11 mouse cellular contexts compared by ENCODE assay signal in the genomic region with DNA sequence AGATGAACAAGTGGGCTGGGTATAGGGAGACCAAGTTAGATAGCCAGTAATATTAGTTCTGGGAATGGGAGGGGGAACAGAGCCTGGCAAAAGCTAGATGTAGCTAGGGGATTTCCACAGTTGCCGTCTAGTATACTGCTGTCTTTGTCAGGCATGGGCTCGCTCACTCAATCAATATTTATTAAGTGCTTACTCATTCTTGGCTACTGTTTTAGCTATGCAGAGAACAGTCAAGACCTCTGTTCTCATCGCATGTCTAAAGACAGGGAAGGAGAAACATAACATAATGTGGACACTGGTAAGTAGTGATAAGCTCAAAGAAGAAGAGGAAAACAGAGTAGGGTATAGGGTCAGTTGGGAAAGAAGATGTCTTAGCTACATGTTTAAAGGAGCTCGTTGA.
DNase-seq lines count a peak whose midpoint lies in the region; ATAC-seq and TF ChIP-seq lines count a peak whose summit lies in the region.
"Had no signal": no experiment of that assay in that cellular context is flagged by ENCODE, and none has a peak within 500 bp of the region (broad histone marks: within the 10 kb centered on the region; RNA-seq: fewer than 3 reads in every experiment).

No protein-coding gene starts in this region.

- TF ChIP-seq EP300 in liver, postnatal 0 days (IDR thresholded peaks at IDR 0.05; ENCODE audit: low read depth) = no peak

- H3K9ac ChIP-seq in hindbrain, embryonic 14.5 days = no peak overlapping the region
- no peak overlapping the region for H3K9ac ChIP-seq in midbrain, embryonic 11.5 days (ENCODE audit: low read length)
- no peak overlapping the region for H3K9ac ChIP-seq in liver, postnatal 0 days (replicated peaks)
- H3K9ac ChIP-seq: liver, embryonic 14.5 days had no signal

- no peak overlapping the region for H3K4me3 ChIP-seq in hindbrain, embryonic 10.5 days
- no peak overlapping the region for H3K4me3 ChIP-seq in hindbrain, embryonic 14.5 days (replicated peaks; ENCODE audit: low read length)
- H3K4me3 ChIP-seq in midbrain, embryonic 11.5 days (ENCODE audit: low read depth, low read length) = no peak overlapping the region
- H3K4me3 ChIP-seq in liver, postnatal 0 days (ENCODE audit: low read depth, low read length) = no peak overlapping the region

- no peak overlapping the region for H3K4me2 ChIP-seq in hindbrain, embryonic 14.5 days (replicated peaks)
- H3K4me2 ChIP-seq in midbrain, embryonic 11.5 days = no peak overlapping the region
- no peak overlapping the region for H3K4me2 ChIP-seq in liver, postnatal 0 days (ENCODE audit: low read depth, low read length)

- WGBS in hindbrain, embryonic 10.5 days = 70% methylated on average over 4 of the region's 4 CpGs
- 52% methylated on average over 4 of the region's 4 CpGs for WGBS in hindbrain, embryonic 14.5 days
- 67% methylated on average over 4 of the region's 4 CpGs for WGBS in midbrain, embryonic 11.5 days
- WGBS in liver, postnatal 0 days (ENCODE audit: insufficient replicate concordance) = 71% methylated on average over 4 of the region's 4 CpGs

- no peak; the same call in 1 of the 2 replicates for ATAC-seq in hindbrain, embryonic 14.5 days (ENCODE audit: low FRiP score)
- ATAC-seq in midbrain, embryonic 11.5 days (ENCODE audit: low FRiP score) = no peak
- ATAC-seq in liver, postnatal 0 days = no peak

- TF ChIP-seq CTCF in liver, postnatal 0 days (IDR thresholded peaks at IDR 0.05; ENCODE audit: low read depth) = no peak

- H3K27me3 ChIP-seq in hindbrain, embryonic 10.5 days (ENCODE audit: insufficient read depth, poor library complexity, severe bottlenecking) = no peaks in the 10 kb centered on the region
- no peaks in the 10 kb centered on the region for H3K27me3 ChIP-seq in hindbrain, embryonic 14.5 days (ENCODE audit: control insufficient read depth, insufficient read depth, low read length)
- H3K27me3 ChIP-seq in midbrain, embryonic 11.5 days (ENCODE audit: control insufficient read depth, insufficient read depth, low read length) = no peaks in the 10 kb centered on the region
- H3K27me3 ChIP-seq in liver, postnatal 0 days (ENCODE audit: insufficient read depth, low read length) = no peaks in the 10 kb centered on the region

- peaks cover 16% of the 10 kb centered on the region for H3K9me3 ChIP-seq in hindbrain, embryonic 10.5 days
- H3K9me3 ChIP-seq in hindbrain, embryonic 14.5 days (ENCODE audit: control insufficient read depth, low read length) = no peaks in the 10 kb centered on the region
- H3K9me3 ChIP-seq in midbrain, embryonic 11.5 days (ENCODE audit: control insufficient read depth, low read length) = peaks cover 7% of the 10 kb centered on the region
- H3K9me3 ChIP-seq in liver, postnatal 0 days (ENCODE audit: low read length) = peaks cover 6% of the 10 kb centered on the region; the same call in 1 of the 2 replicates

- peaks cover 8% of the 10 kb centered on the region for H3K36me3 ChIP-seq in hindbrain, embryonic 10.5 days
- H3K36me3 ChIP-seq in hindbrain, embryonic 14.5 days (replicated peaks; ENCODE audit: control insufficient read depth, insufficient read depth) = no peaks in the 10 kb centered on the region
- H3K36me3 ChIP-seq in midbrain, embryonic 11.5 days (ENCODE audit: control insufficient read depth, insufficient read depth, low read length) = no peaks in the 10 kb centered on the region; the same call in 1 of the 2 replicates
- no peaks in the 10 kb centered on the region for H3K36me3 ChIP-seq in liver, postnatal 0 days (replicated peaks; ENCODE audit: insufficient read depth, low read length)

- peak overlapping the region; percentile 74 for H3K27ac ChIP-seq in hindbrain, embryonic 10.5 days
- H3K27ac ChIP-seq in hindbrain, embryonic 14.5 days = no peak overlapping the region
- peak overlapping the region; percentile 58; the same call in 1 of the 2 replicates for H3K27ac ChIP-seq in midbrain, embryonic 11.5 days (ENCODE audit: low read depth, low read length)
- H3K27ac ChIP-seq in liver, postnatal 0 days (ENCODE audit: low read depth) = no peak overlapping the region
- H3K27ac ChIP-seq: liver, embryonic 14.5 days had no signal

- no peak for DNase-seq in hindbrain, embryonic 10.5 days (ENCODE audit: low spot score)
- no peak for DNase-seq in hindbrain, embryonic 14.5 days (ENCODE audit: low spot score)
- peak; percentile 11 for DNase-seq in retina, postnatal 1 day
- no peak for DNase-seq in retina, embryonic 14.5 days (ENCODE audit: low spot score)
- no peak for DNase-seq in midbrain, embryonic 11.5 days (ENCODE audit: low spot score, missing footprints)
- no peak for DNase-seq in thymus, postnatal 4 days
- DNase-seq in liver, postnatal 0 days = no peak
- no peak for DNase-seq in gastrocnemius, postnatal 4 days (ENCODE audit: low spot score in 2 of 2)
- DNase-seq: adrenal gland, postnatal 25 days; kidney, adult 18-20 months had no signal

- peaks cover 22% of the 10 kb centered on the region for H3K4me1 ChIP-seq in hindbrain, embryonic 10.5 days (replicated peaks)
- H3K4me1 ChIP-seq in hindbrain, embryonic 14.5 days (replicated peaks; ENCODE audit: control insufficient read depth, insufficient read depth, low read length) = peaks cover 9% of the 10 kb centered on the region; the same call in 1 of the 2 replicates
- peaks cover 13% of the 10 kb centered on the region for H3K4me1 ChIP-seq in midbrain, embryonic 11.5 days (ENCODE audit: control insufficient read depth, insufficient read depth, low read length)
- H3K4me1 ChIP-seq in liver, postnatal 0 days (ENCODE audit: insufficient read depth) = peaks cover 7% of the 10 kb centered on the region

Comparison
In these comparisons a context has a peak if more than half of its experiments do, and no peak if none do; other contexts are left out.
1. H3K27ac ChIP-seq: peak in hindbrain, embryonic 10.5 days (single experiment) and midbrain, embryonic 11.5 days (single experiment); none in hindbrain, embryonic 14.5 days (single experiment) and liver, postnatal 0 days (single experiment).